Mouse (Mus musculus) liver, postnatal 0 days (tissue): ENCODE data around the gene Gamt. TPM values are rescaled to one million over a fixed set of nuclear protein-coding genes. Genes with fewer than 3 reads are reported as not detected.

ENCODE experiments used
- ATAC-seq: fragments of 200-750 bp; cut with Nextera tagmentation; 2 replicates; pipeline ENCODE4 v1.8.0; 2017; ENCODE audit warnings: mild to moderate bottlenecking, moderate library complexity
- DNase-seq: peaks from one replicate; pipeline ENCODE4 v3.0.0-alpha.2; 2016
- H3K27ac ChIP-seq: fragments of 300-500 bp; sonication (generic); 2 replicates; pipeline ENCODE4 v1.5.1; 2014; ENCODE audit warnings: antibody characterized with exemption, moderate library complexity, mild to moderate bottlenecking, low read depth
- H3K27me3 ChIP-seq: fragments of 300-500 bp; sonication (generic); 2 replicates; pipeline ENCODE4 v1.6.1; 2014; ENCODE audit warnings: low read length, control low read depth, mixed read lengths; ENCODE audit not compliant: insufficient read depth
- H3K36me3 ChIP-seq: fragments of 300-500 bp; sonication (generic); replicated peaks from 2 replicates; pipeline ENCODE4 v1.6.1; 2014; ENCODE audit warnings: mild to moderate bottlenecking, control low read depth, low read length, moderate library complexity, mixed read lengths; ENCODE audit not compliant: insufficient read depth
- H3K4me1 ChIP-seq: fragments of 300-500 bp; sonication (generic); 2 replicates; pipeline ENCODE4 v1.6.1; 2014; ENCODE audit warnings: antibody characterized with exemption, mild to moderate bottlenecking, control low read depth; ENCODE audit not compliant: insufficient read depth
- H3K4me2 ChIP-seq: fragments of 300-500 bp; sonication (generic); 2 replicates; pipeline ENCODE4 v1.6.1; 2014; ENCODE audit warnings: low read depth, mild to moderate bottlenecking, low read length, moderate library complexity, mixed read lengths
- H3K4me3 ChIP-seq: fragments of 300-500 bp; sonication (generic); 2 replicates; pipeline ENCODE4 v1.5.1; 2014; ENCODE audit warnings: low read depth, low read length
- H3K9ac ChIP-seq: fragments of 300-500 bp; sonication (generic); replicated peaks from 2 replicates; pipeline ENCODE4 v1.6.1; 2014; ENCODE audit warnings: mild to moderate bottlenecking, moderate library complexity
- H3K9me3 ChIP-seq: fragments of 300-500 bp; sonication (generic); 2 replicates; pipeline ENCODE4 v1.6.1; 2016; ENCODE audit warnings: mild to moderate bottlenecking, control low read depth, low read length, mixed read lengths
- CTCF ChIP-seq: sonication (generic); IDR thresholded peaks from 2 replicates; pipeline ENCODE4 v1.5.1; 2016; ENCODE audit warnings: antibody characterized with exemption, low read depth
- EP300 ChIP-seq: IDR thresholded peaks from 2 replicates; pipeline ENCODE4 v1.6.1; 2016; ENCODE audit warnings: antibody characterized with exemption, low read depth, mild to moderate bottlenecking
- WGBS: fragments of 180-500 bp; shearing (Covaris S2); extraction: QIAGEN DNeasy Blood & Tissue Kit; methylation state at CpG from one replicate; pipeline ENCODE4 v1.1.7; 2014; ENCODE audit not compliant: insufficient replicate concordance; 5-methylcytosine and 5-hydroxymethylcytosine counted together
- polyA plus RNA-seq: library from polyadenylated mRNA; unstranded; fragments of >200 nt; fragmentation: Nextera tagmentation; extraction: Ambion mirVana; gene quantifications from 2 replicates; pipeline ENCODE4 v1.2.1, GENCODE M21; 2015

Gamt gene
- polyA plus RNA-seq, 1 experiment from 2014 or later, result 93.9 TPM

DNA sequence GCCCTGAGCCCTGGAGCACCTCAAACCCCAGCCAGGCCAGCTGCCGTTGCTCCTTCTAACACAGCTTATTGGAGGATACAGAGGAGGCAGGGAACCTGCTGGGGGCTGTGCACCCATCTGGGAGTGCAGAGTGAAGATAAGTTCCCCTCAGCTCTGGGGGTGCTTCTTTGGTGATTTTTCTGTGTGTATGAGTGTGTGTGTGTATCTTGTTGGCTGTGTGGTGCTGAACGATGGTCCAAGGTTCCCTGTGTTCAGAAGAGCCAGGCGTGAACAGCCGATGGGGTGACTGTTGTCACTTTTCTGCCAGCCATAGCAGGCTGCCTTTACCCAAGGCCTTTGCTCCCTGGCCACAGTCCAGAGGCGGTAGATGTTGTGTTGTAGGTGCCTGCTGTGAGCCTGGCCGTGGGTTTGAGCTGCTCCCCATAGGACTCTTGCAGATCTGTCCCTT, 9.9 kb upstream of the Gamt start:
- Histone ChIP-seq H3K9me3 (no peaks in the 10 kb centered on the region), H3K4me2 (peak overlapping the region; percentile 52), H3K36me3 (peaks cover 45% of the 10 kb centered on the region), H3K9ac (peak overlapping the region; percentile 63), H3K27ac (peak overlapping the region; percentile 92), H3K4me3 (no peak overlapping the region; the same call in 1 of the 2 replicates), H3K4me1 (peaks cover 73% of the 10 kb centered on the region), H3K27me3 (no peaks in the 10 kb centered on the region)
- TF ChIP-seq CTCF (no peak), EP300 (peak; percentile 33; the same call in 1 of the 2 replicates)
- peak; percentile 77 for ATAC-seq
- WGBS, result 29% methylated on average over 6 of the region's 6 CpGs
- DNase-seq, result peak; percentile 68

DNA sequence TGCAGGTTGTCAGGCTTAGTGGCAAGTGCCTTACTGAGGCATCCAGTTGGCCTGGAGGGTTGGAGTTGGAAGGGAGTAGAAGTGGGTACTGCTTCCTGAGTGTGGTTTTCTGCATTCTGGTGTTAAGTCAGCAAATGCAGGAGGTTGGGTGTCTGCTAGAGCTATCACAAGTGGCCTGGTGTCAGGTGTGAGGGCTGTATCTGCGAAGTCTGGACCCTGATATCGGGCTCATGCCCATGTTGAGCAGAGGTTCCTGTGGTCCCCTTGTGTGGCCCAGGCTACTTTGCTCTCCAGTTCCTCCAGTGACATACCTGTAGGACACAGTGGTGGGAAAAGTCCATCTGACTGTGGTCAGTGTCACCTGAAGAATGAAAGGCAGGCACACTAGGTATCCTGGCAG, 9.3 kb upstream of the Gamt start:
- peaks cover 41% of the 10 kb centered on the region for H3K36me3 ChIP-seq
- peak overlapping the region; percentile 92 for H3K27ac ChIP-seq
- peaks cover 76% of the 10 kb centered on the region for H3K4me1 ChIP-seq
- H3K4me3 ChIP-seq, result no peak overlapping the region
- H3K9ac ChIP-seq, result peak overlapping the region; percentile 63
- no peak for TF ChIP-seq CTCF
- TF ChIP-seq EP300, result no peak
- peak overlapping the region; percentile 52 for H3K4me2 ChIP-seq
- ATAC-seq (0 out of 2 replicates have a peak, but pooled peaks have one; percentile 10), DNase-seq (no peak)
- no peaks in the 10 kb centered on the region for H3K9me3 ChIP-seq
- WGBS, result 67% methylated on average over 2 of the region's 2 CpGs
- no peaks in the 10 kb centered on the region for H3K27me3 ChIP-seq

DNA sequence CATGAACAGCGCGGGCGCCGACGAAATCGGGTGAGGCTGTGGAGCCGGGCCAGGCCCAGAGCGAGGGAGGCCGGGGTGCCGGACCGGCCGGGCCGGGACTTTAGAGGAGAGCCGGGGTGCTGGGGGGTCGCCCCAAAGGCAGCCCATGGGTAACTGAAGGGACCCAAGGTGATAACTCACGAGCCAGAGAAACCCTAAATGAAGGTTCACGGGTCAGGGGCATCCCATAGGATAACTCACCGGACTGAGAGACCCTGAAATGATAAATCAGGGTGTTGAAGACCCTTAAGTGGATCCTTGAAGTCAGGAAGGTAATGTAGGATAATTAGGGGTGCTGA, 4.3 kb upstream of the Gamt start:
- H3K4me1 ChIP-seq, result peaks cover 66% of the 10 kb centered on the region
- H3K4me2 ChIP-seq, result peak overlapping the region; percentile 94
- H3K9ac ChIP-seq, result peak overlapping the region; percentile 98
- no peaks in the 10 kb centered on the region for H3K9me3 ChIP-seq
- ATAC-seq (no peak), DNase-seq (no peak)
- peak overlapping the region; percentile 93 for H3K27ac ChIP-seq
- H3K27me3 ChIP-seq, result no peaks in the 10 kb centered on the region
- H3K4me3 ChIP-seq, result peak overlapping the region; percentile 93
- WGBS, result under 1% methylated on average over 18 of the region's 18 CpGs
- H3K36me3 ChIP-seq, result peaks cover 13% of the 10 kb centered on the region
- TF ChIP-seq EP300 (no peak), CTCF (no peak)

DNA sequence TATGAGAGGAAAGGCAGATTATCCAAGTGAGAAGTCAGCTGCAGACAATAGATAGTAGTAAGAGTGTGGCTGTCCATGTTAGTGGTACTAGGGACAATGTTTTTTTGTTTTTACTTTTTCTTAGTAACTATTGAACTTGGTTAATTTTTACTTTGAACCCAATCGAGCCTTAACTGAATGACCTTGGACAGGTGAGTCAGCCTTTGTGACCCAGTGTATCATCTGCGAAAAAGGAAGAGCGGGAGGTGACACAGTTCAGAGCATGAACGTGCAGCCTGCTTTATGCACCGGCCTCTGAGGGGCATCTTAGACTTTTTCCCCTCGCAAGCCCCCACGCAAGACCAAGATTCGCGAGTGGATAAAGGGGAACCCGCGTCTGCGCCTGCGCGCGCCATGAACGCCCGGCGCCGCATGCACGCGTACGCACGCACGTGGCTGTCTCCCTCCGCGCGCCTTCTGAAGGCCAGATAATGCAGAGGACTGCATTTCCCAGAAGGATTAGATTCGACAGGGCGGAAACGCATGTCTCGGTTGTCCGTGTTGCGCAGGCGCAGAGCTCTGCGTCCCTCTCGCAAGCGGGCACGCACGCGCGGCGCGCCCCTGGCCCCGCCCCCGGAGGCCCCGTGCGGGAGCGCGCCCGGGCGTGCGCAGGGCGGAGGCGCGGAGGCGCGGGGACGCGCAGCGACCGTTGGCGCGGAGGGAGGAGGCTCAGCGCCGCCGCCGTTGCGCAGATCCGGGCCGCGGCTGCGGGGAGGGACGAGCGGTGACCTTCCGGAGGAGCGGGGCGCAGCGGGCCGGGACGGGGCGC, 3.7 kb upstream of the Gamt start:
- Histone ChIP-seq H3K4me3 (peak overlapping the region; percentile 93), H3K4me1 (peaks cover 66% of the 10 kb centered on the region), H3K27ac (peak overlapping the region; percentile 93), H3K9ac (peak overlapping the region; percentile 98), H3K9me3 (no peaks in the 10 kb centered on the region), H3K36me3 (peaks cover 13% of the 10 kb centered on the region), H3K4me2 (peak overlapping the region; percentile 94), H3K27me3 (no peaks in the 10 kb centered on the region)
- ATAC-seq (peak; percentile 72), DNase-seq (peak; percentile 99)
- peak; percentile 72; the same call in 1 of the 2 replicates for TF ChIP-seq EP300
- TF ChIP-seq CTCF, result no peak
- 1% methylated on average over 72 of the region's 81 CpGs for WGBS

DNA sequence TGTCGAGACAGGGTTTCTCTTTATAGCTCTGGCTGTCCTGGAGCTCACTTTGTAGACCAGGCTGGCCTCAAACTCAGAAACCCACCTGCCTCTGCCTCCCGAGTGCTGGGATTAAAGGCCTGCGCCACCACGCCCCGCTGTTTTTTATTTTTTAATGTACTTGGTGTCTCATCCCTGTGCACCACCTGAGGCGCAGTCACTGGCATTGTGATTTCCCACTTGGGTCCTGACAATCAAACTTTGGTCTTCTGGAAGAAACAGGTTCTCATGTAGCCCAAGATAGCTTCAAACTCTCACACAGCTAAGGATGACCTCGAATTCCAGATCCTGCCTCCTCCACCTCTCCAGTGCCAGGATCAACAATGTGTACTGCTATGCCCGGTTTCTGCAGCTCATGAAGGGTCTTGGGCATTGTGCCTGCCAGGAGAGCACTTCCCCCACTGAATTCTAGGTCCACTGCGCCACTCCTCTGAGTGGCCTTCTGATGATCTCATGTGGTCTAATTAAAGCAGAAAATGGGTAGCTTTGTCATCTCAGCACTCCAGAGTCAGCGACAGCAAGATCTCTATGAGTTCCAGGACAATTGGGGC, 2.1 kb upstream of the Gamt start:
- H3K27ac ChIP-seq, result no peak overlapping the region
- H3K4me1 ChIP-seq, result peaks cover 56% of the 10 kb centered on the region
- TF ChIP-seq CTCF, result no peak

DNA sequence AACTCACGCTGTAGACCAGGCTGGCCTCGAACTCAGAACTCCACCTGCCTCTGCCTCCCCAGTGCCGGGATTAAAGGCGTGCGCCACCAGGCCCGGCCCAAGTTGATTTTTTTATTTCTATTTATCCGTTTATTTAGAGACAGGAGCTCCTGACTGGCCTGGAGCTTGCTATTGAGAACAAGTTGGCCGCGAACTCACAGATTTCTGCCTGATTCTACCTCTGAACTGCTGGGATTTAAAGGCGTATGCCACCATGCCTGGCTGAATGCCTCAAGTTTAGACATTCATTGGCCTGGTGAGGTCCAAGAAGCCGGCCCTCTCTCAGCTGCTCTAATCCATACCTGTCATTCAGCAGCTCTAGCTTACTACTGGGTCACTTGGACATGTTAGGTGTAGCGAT, 1.4 kb upstream of the Gamt start:
- H3K4me2 ChIP-seq, result peak overlapping the region; percentile 89
- H3K36me3 ChIP-seq, result peaks cover 15% of the 10 kb centered on the region
- H3K27me3 ChIP-seq, result no peaks in the 10 kb centered on the region
- H3K27ac ChIP-seq, result peak overlapping the region; percentile 97
- no peak for ATAC-seq
- H3K9me3 ChIP-seq, result no peaks in the 10 kb centered on the region
- no peak for DNase-seq
- peaks cover 49% of the 10 kb centered on the region for H3K4me1 ChIP-seq
- 58% methylated on average over 12 of the region's 12 CpGs for WGBS
- H3K4me3 ChIP-seq, result peak overlapping the region; percentile 54
- TF ChIP-seq CTCF (no peak), EP300 (no peak)
- 0 out of 2 replicates have a peak overlapping the region, but pooled peaks have one; percentile 12 for H3K9ac ChIP-seq

More for the DNA sequence above, 2.1 kb upstream of the Gamt start:
- Histone ChIP-seq H3K36me3 (peaks cover 19% of the 10 kb centered on the region), H3K27me3 (no peaks in the 10 kb centered on the region), H3K9me3 (no peaks in the 10 kb centered on the region), H3K4me2 (no peak overlapping the region), H3K9ac (0 out of 2 replicates have a peak overlapping the region, but pooled peaks have one; percentile 12), H3K4me3 (no peak overlapping the region)
- no peak for ATAC-seq
- 89% methylated on average over 10 of the region's 10 CpGs for WGBS
- no peak for DNase-seq
